Mouse (Mus musculus) urinary bladder, adult 18-20 months (tissue): ENCODE data around the gene Gad2.
"Not testable (repeated sequence)": the region's sequence is repeated elsewhere in the genome, so short reads cannot be mapped to it uniquely, and the experiment has no call there.

Source experiments
- DNase-seq, 2 experiments: peaks; one replicate each; pipeline ENCODE4 v3.0.0; 2022; ENCODE audit warnings: low spot score in 2 of 2, mixed read lengths in 2 of 2

The Gad2 gene

GRCm38 (mm10) chr2:22621828-22622731 is at the start of gene Gad2:
Gene Gad2, plus strand, starts transcription at chr2:22622205.
- no peak for DNase-seq

- DNase-seq: not testable (repeated sequence)
Observed at GRCm38 (mm10) chr2:22587469-22588169, 34.4 kb upstream of the Gad2 start.

GRCm38 (mm10) chr2:22588170-22588541 is 33.8 kb upstream of the Gad2 start:
- DNase-seq: not testable (repeated sequence)

- not testable (repeated sequence) for DNase-seq
Observed at GRCm38 (mm10) chr2:22588673-22589381, 33.2 kb upstream of the Gad2 start.

- DNase-seq: not testable (repeated sequence)
Observed at GRCm38 (mm10) chr2:22589382-22590205, 32.4 kb upstream of the Gad2 start.

- no peak for DNase-seq
Observed at GRCm38 (mm10) chr2:22590206-22590490, 31.9 kb upstream of the Gad2 start.

- no peak for DNase-seq
Observed at GRCm38 (mm10) chr2:22617951-22618350, 4.1 kb upstream of the Gad2 start.

- no peak for DNase-seq
Observed at GRCm38 (mm10) chr2:22619416-22619815, 2.6 kb upstream of the Gad2 start.

GRCm38 (mm10) chr2:22620030-22620429 is 2.0 kb upstream of the Gad2 start:
- DNase-seq: no peak

- no peak for DNase-seq
Observed at GRCm38 (mm10) chr2:22620534-22620933, 1.5 kb upstream of the Gad2 start.

GRCm38 (mm10) chr2:22620978-22621827 is 802 bp upstream of the Gad2 start:
- DNase-seq: no peak

GRCm38 (mm10) chr2:22623111-22624070 is 1.4 kb downstream of the Gad2 start:
- no peak for DNase-seq

GRCm38 (mm10) chr2:22624188-22624975 is 2.4 kb downstream of the Gad2 start:
- no peak for DNase-seq

GRCm38 (mm10) chr2:22625096-22625960 is 3.3 kb downstream of the Gad2 start:
- DNase-seq: no peak

- no peak for DNase-seq
Observed at GRCm38 (mm10) chr2:22627147-22627666, 5.2 kb downstream of the Gad2 start.

GRCm38 (mm10) chr2:22627819-22628432 is 5.9 kb downstream of the Gad2 start:
- DNase-seq: no peak

- DNase-seq: no peak
Observed at GRCm38 (mm10) chr2:22634766-22635165, 12.8 kb downstream of the Gad2 start.
